Mouse (Mus musculus) heart, embryonic 12.5 days (tissue): ENCODE measurements at regions not wholly inside any gene's neighbourhood (a gene's known extent, or its start where the extent isn't known, plus 50 kb on each side); places are given as distances from the start of the nearest gene placed in this dataset.

Experiments used
- ATAC-seq: fragments of 200-750 bp; cut with Nextera tagmentation; 2 replicates; pipeline ENCODE4 v1.8.0; 2017; ENCODE audit warnings: moderate TSS enrichment, moderate library complexity; ENCODE audit not compliant: insufficient number of reproducible peaks, low FRiP score
- H3K27ac ChIP-seq: fragments of 300-500 bp; sonication (generic); 2 replicates; pipeline ENCODE4 v1.5.1; 2016; ENCODE audit warnings: mild to moderate bottlenecking, moderate library complexity; ENCODE audit not compliant: poor library complexity, severe bottlenecking
- H3K27me3 ChIP-seq: fragments of 300-500 bp; sonication (generic); replicated peaks from 2 replicates; pipeline ENCODE4 v1.6.1; 2016; ENCODE audit warnings: mild to moderate bottlenecking, moderate library complexity
- H3K36me3 ChIP-seq: fragments of 300-500 bp; sonication (generic); 2 replicates; pipeline ENCODE4 v1.6.1; 2016; ENCODE audit warnings: mild to moderate bottlenecking, moderate library complexity
- H3K4me1 ChIP-seq: fragments of 300-500 bp; sonication (generic); replicated peaks from 2 replicates; pipeline ENCODE4 v1.6.1; 2016; ENCODE audit warnings: mild to moderate bottlenecking
- H3K4me2 ChIP-seq: fragments of 300-500 bp; sonication (generic); 2 replicates; pipeline ENCODE4 v1.6.1; 2016; ENCODE audit warnings: mild to moderate bottlenecking, moderate library complexity
- H3K4me3 ChIP-seq: fragments of 300-500 bp; sonication (generic); 2 replicates; pipeline ENCODE4 v1.5.1; 2016; ENCODE audit warnings: mild to moderate bottlenecking
- H3K9ac ChIP-seq: fragments of 300-500 bp; sonication (generic); 2 replicates; pipeline ENCODE4 v1.6.1; 2016; ENCODE audit warnings: mild to moderate bottlenecking, moderate library complexity
- H3K9me3 ChIP-seq: fragments of 300-500 bp; sonication (generic); replicated peaks from 2 replicates; pipeline ENCODE4 v1.6.1; 2016; ENCODE audit warnings: mild to moderate bottlenecking, moderate library complexity
- WGBS: fragments of 180-500 bp; shearing (Covaris S2); methylation state at CpG from one replicate; pipeline ENCODE4 v1.1.7; 2016; 5-methylcytosine and 5-hydroxymethylcytosine counted together

DNA sequence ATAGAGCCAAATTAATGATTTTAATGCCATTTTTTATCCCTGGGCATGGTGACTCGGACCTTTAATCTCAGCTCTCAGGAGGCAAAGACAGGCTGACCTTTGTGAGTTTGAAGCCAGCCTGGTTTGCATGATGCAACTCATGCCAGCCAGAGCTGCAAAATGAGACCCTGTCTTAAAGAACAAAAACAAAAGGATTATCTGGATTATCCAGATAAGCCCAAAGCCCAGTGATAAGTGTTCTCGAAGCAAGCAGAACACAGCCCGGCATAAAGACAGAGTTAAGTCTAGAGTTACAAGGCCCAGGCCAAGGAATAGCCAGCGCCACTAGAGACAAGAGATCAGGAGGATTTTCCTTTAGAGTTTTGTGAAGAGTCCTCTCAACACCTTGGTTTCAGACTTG lies 54.8 kb upstream of the Pkdcc start:
- WGBS, result 40% methylated on average over 4 of the region's 4 CpGs

DNA sequence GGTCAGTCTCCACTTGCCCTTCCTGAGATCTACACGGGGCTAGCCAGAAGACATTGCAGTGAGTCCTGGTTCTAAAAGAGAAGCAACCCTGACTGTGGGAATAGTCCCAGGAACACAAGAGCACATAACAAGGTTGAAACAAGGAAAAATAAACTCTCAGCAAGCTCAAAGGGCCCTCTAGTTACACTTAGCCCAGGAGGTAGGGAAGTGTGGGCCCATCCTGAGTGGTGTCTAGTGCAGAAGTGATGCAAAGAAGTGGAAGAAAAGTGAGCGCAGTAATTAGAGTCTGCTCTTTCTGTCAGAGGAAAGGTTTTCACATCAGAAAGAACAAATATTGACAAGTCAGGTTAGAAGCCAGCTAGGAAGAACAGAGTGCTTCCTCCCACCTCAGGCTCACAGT lies 53.4 kb upstream of the Pkdcc start:
- H3K4me3 ChIP-seq, result no peak overlapping the region
- no peak for ATAC-seq
- H3K27me3 ChIP-seq, result no peaks in the 10 kb centered on the region
- 64% methylated on average over 2 of the region's 2 CpGs for WGBS
- H3K4me2 ChIP-seq, result no peak overlapping the region
- no peaks in the 10 kb centered on the region for H3K36me3 ChIP-seq
- peaks cover 29% of the 10 kb centered on the region for H3K4me1 ChIP-seq
- H3K27ac ChIP-seq, result no peak overlapping the region
- H3K9me3 ChIP-seq, result no peaks in the 10 kb centered on the region
- no peak overlapping the region for H3K9ac ChIP-seq

More for the DNA sequence above, 54.8 kb upstream of the Pkdcc start:
- Histone ChIP-seq H3K9ac (no peak overlapping the region), H3K27ac (no peak overlapping the region), H3K27me3 (no peaks in the 10 kb centered on the region), H3K4me1 (peaks cover 28% of the 10 kb centered on the region), H3K4me3 (no peak overlapping the region), H3K9me3 (no peaks in the 10 kb centered on the region), H3K36me3 (no peaks in the 10 kb centered on the region), H3K4me2 (no peak overlapping the region)
- ATAC-seq, result no peak

DNA sequence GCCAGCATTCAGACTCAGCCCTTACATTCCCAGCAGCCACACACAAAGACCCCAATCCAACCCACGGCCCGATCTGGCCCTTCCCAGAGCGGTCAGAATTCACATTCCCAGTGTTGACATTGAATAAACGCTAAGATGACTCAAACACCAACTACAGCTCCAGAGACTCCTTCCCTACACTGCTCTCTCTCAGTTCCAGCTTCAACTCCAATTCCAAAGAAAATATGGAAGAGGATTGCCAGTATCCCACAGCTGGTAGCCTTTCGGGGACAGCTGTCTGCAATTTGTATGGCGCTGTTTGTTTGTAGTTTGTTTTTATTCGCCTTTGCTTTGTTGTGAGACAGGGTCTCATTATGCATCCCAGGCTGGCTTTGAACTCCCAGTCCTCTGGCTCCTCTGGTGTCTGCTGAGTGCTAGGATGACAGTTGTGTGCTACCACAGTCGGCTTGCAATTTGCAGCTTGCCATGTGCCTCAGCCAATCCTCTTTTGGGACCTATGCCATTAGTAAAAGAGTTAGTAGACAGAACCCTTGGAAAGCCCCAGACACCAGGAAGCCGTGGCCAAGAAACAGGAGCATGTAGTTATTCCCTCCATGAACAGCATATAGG lies 51.0 kb upstream of the Pkdcc start:
- Histone ChIP-seq H3K27me3 (no peaks in the 10 kb centered on the region), H3K4me2 (no peak overlapping the region), H3K4me1 (peaks cover 33% of the 10 kb centered on the region), H3K9me3 (no peaks in the 10 kb centered on the region), H3K36me3 (no peaks in the 10 kb centered on the region), H3K27ac (no peak overlapping the region), H3K9ac (no peak overlapping the region), H3K4me3 (no peak overlapping the region)
- ATAC-seq, result no peak
- 47% methylated on average over 9 of the region's 9 CpGs for WGBS

DNA sequence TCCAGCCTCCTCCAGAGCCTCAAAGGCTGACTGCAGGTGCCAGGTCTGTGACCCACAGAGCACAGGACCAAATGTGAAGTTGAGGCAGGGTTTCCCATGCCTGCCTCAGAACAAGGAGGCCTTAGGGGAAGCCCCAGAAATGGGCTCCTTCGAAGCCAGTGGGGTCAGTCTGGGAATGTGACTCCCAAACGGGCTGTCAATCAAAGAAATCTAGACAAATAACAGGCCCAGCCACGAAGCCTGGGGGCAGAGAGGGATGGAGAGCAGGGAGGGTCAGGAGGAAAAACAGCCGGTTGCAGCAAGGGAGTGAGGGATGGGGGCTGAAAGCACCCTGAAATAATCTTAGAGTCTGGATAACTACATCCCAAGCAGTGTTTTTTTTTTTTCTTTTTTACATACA lies 50.4 kb upstream of the Pkdcc start:
- no peak for ATAC-seq
- 15% methylated on average over 4 of the region's 4 CpGs for WGBS

DNA sequence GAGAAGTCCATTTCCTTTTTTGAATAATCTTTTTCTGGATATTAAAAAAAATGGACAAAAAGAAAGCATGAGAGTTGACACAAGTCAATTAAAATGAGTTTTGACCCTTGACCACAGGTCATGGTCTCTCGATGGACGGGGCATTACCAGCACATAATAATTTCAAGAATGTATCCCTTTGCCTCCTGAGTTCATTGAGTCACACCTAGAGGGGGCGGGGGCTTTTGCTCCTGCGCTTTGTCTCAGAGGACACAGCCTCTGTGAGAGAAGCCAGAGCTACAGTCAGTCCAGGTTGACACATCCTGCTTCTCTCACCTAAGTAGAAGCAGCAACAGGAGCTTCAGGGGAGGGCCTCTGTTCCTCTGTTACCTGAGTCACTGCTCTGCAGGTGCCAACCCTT lies 50.0 kb upstream of the Pkdcc start:
- peaks cover 33% of the 10 kb centered on the region for H3K4me1 ChIP-seq
- H3K9ac ChIP-seq, result no peak overlapping the region
- H3K4me2 ChIP-seq, result no peak overlapping the region
- no peaks in the 10 kb centered on the region for H3K36me3 ChIP-seq
- no peak overlapping the region for H3K27ac ChIP-seq
- no peaks in the 10 kb centered on the region for H3K9me3 ChIP-seq
- H3K4me3 ChIP-seq, result no peak overlapping the region
- 51% methylated on average over 4 of the region's 4 CpGs for WGBS
- ATAC-seq, result peak; percentile 11; the same call in 1 of the 2 replicates
- no peaks in the 10 kb centered on the region for H3K27me3 ChIP-seq

More for the DNA sequence above, 50.4 kb upstream of the Pkdcc start:
- Histone ChIP-seq H3K9me3 (no peaks in the 10 kb centered on the region), H3K27me3 (no peaks in the 10 kb centered on the region), H3K4me2 (no peak overlapping the region), H3K27ac (no peak overlapping the region), H3K36me3 (no peaks in the 10 kb centered on the region), H3K4me3 (no peak overlapping the region), H3K9ac (no peak overlapping the region), H3K4me1 (peaks cover 33% of the 10 kb centered on the region)
